ENCODE assay signal across 23 mouse cellular contexts in genomic region chr9:7967980-7968379, GRCm38 (mm10). TPM values are rescaled to one million over a fixed set of nuclear protein-coding genes. Genes with fewer than 3 reads are reported as not detected.
DNase-seq lines count a peak whose midpoint lies in the region; ATAC-seq and TF ChIP-seq lines count a peak whose summit lies in the region.
"Had no signal": no experiment of that assay in that cellular context is flagged by ENCODE, and none has a peak within 500 bp of the region (broad histone marks: within the 10 kb centered on the region; RNA-seq: fewer than 3 reads in every experiment).

No protein-coding gene starts in this region.

- ATAC-seq in intestine, embryonic 14.5 days (replicated peaks; ENCODE audit: low FRiP score, low TSS enrichment, low read depth): peak; percentile 84
- ATAC-seq in intestine, postnatal 0 days: peak; percentile 93
- peak; percentile 70; the same call in 1 of the 2 replicates for ATAC-seq in stomach, embryonic 16.5 days (ENCODE audit: insufficient read depth, low FRiP score)
- ATAC-seq in lung, postnatal 0 days: no peak
- ATAC-seq: liver, postnatal 0 days; midbrain, embryonic 13.5 days; Patski had no signal

- peak overlapping the region; percentile 27; the same call in 1 of the 2 replicates for H3K27ac ChIP-seq in intestine, embryonic 14.5 days (ENCODE audit: low read depth)
- peak overlapping the region; percentile 57 for H3K27ac ChIP-seq in intestine, postnatal 0 days (ENCODE audit: low read depth, low read length)
- H3K27ac ChIP-seq in stomach, embryonic 16.5 days (ENCODE audit: low read length): peak overlapping the region; percentile 48; the same call in 1 of the 2 replicates
- H3K27ac ChIP-seq in lung, postnatal 0 days (ENCODE audit: low read length): no peak overlapping the region
- H3K27ac ChIP-seq: heart, embryonic 13.5 days; hindbrain, embryonic 12.5 days; layer of hippocampus, adult 2 months; limb, embryonic 10.5 days; midbrain, embryonic 13.5 days had no signal

- no peak for TF ChIP-seq CTCF in intestine, postnatal 0 days (IDR thresholded peaks at IDR 0.05; ENCODE audit: low read depth)
- no peak for TF ChIP-seq CTCF in lung, postnatal 0 days (IDR thresholded peaks at IDR 0.05)

- H3K4me2 ChIP-seq in intestine, embryonic 14.5 days (ENCODE audit: low read length): no peak overlapping the region
- H3K4me2 ChIP-seq in intestine, postnatal 0 days (replicated peaks; ENCODE audit: low read depth): peak overlapping the region; percentile 25; the same call in 1 of the 2 replicates
- no peak overlapping the region for H3K4me2 ChIP-seq in stomach, embryonic 16.5 days (ENCODE audit: low read depth, low read length)
- no peak overlapping the region for H3K4me2 ChIP-seq in lung, postnatal 0 days (replicated peaks; ENCODE audit: low read depth, low read length)
- H3K4me2 ChIP-seq: heart, embryonic 13.5 days; hindbrain, embryonic 12.5 days; midbrain, embryonic 13.5 days had no signal

- no peaks in the 10 kb centered on the region for H3K27me3 ChIP-seq in intestine, embryonic 14.5 days (replicated peaks; ENCODE audit: control insufficient read depth, insufficient read depth, low read length)
- no peaks in the 10 kb centered on the region for H3K27me3 ChIP-seq in intestine, postnatal 0 days (replicated peaks; ENCODE audit: control insufficient read depth, insufficient read depth, low read length)
- no peaks in the 10 kb centered on the region for H3K27me3 ChIP-seq in stomach, embryonic 16.5 days (ENCODE audit: control insufficient read depth, insufficient read depth, low read length)
- no peaks in the 10 kb centered on the region for H3K27me3 ChIP-seq in lung, postnatal 0 days (replicated peaks; ENCODE audit: insufficient read depth, low read length)
- H3K27me3 ChIP-seq: CH12.LX; heart, embryonic 13.5 days; hindbrain, embryonic 12.5 days; midbrain, embryonic 13.5 days; Patski had no signal

- no peak overlapping the region for H3K9ac ChIP-seq in intestine, embryonic 14.5 days (ENCODE audit: low read length)
- no peak overlapping the region for H3K9ac ChIP-seq in intestine, postnatal 0 days (ENCODE audit: low read depth, low read length)
- H3K9ac ChIP-seq in stomach, embryonic 16.5 days (ENCODE audit: low read length): no peak overlapping the region
- no peak overlapping the region for H3K9ac ChIP-seq in lung, postnatal 0 days (replicated peaks; ENCODE audit: low read depth)
- H3K9ac ChIP-seq: heart, embryonic 13.5 days; hindbrain, embryonic 12.5 days; liver, postnatal 0 days; midbrain, embryonic 13.5 days had no signal

- no peaks in the 10 kb centered on the region for H3K9me3 ChIP-seq in intestine, embryonic 14.5 days (ENCODE audit: control insufficient read depth, low read length)
- H3K9me3 ChIP-seq in intestine, postnatal 0 days (ENCODE audit: control insufficient read depth): no peaks in the 10 kb centered on the region
- no peaks in the 10 kb centered on the region for H3K9me3 ChIP-seq in stomach, embryonic 16.5 days (replicated peaks; ENCODE audit: control insufficient read depth, low read length)
- H3K9me3 ChIP-seq in lung, postnatal 0 days (ENCODE audit: low read length): no peaks in the 10 kb centered on the region
- H3K9me3 ChIP-seq: G1E; heart, embryonic 13.5 days; hindbrain, embryonic 12.5 days; limb, embryonic 10.5 days; midbrain, embryonic 13.5 days had no signal

- peak; percentile 75 for DNase-seq in kidney, adult 9 months
- DNase-seq in kidney, postnatal 4 days: no peak
- DNase-seq in intestine, embryonic 14.5 days (ENCODE audit: low spot score): no peak
- DNase-seq in lung, postnatal 0 days (ENCODE audit: low spot score): no peak
- DNase-seq in gastrocnemius, postnatal 10 days: no peak
- DNase-seq: adrenal gland, postnatal 36 days; B cell, adult 2 months; cerebellum, adult 9-11 months; heart, adult 18-20 months; liver; liver, postnatal 0 days; lung, postnatal 10 days; thymus, postnatal 25 days had no signal

- H3K4me1 ChIP-seq in intestine, embryonic 14.5 days (replicated peaks; ENCODE audit: control insufficient read depth, insufficient read depth, low read length): peaks cover 11% of the 10 kb centered on the region
- peaks cover 7% of the 10 kb centered on the region; the same call in 1 of the 2 replicates for H3K4me1 ChIP-seq in intestine, postnatal 0 days (replicated peaks; ENCODE audit: control insufficient read depth, insufficient read depth, low read length)
- peaks cover 21% of the 10 kb centered on the region for H3K4me1 ChIP-seq in stomach, embryonic 16.5 days (ENCODE audit: control insufficient read depth, insufficient read depth, low read length)
- no peaks in the 10 kb centered on the region for H3K4me1 ChIP-seq in lung, postnatal 0 days (ENCODE audit: insufficient read depth, low read depth, low read length)
- H3K4me1 ChIP-seq: hindbrain, embryonic 12.5 days had no signal

- H3K36me3 ChIP-seq in intestine, embryonic 14.5 days (ENCODE audit: control insufficient read depth, insufficient read depth, low read length): peaks cover 39% of the 10 kb centered on the region
- 0 out of 2 replicates have a peak, but pooled peaks cover under 1% of the 10 kb centered on the region for H3K36me3 ChIP-seq in intestine, postnatal 0 days (ENCODE audit: control insufficient read depth, insufficient read depth)
- no peaks in the 10 kb centered on the region for H3K36me3 ChIP-seq in stomach, embryonic 16.5 days (ENCODE audit: control insufficient read depth, insufficient read depth, low read length)
- H3K36me3 ChIP-seq in lung, postnatal 0 days (ENCODE audit: insufficient read depth, low read length): 0 out of 2 replicates have a peak, but pooled peaks cover 3% of the 10 kb centered on the region
- H3K36me3 ChIP-seq: G1E; midbrain, embryonic 13.5 days had no signal

- 79% methylated on average over 1 of the region's 1 CpGs for whole genome bisulfite sequencing in intestine, embryonic 14.5 days
- 39% methylated on average over 1 of the region's 1 CpGs for WGBS in intestine, postnatal 0 days
- WGBS in stomach, embryonic 16.5 days: 71% methylated on average over 1 of the region's 1 CpGs
- 94% methylated on average over 1 of the region's 1 CpGs for WGBS in lung, postnatal 0 days

- no peak for TF ChIP-seq EP300 in lung, postnatal 0 days (IDR thresholded peaks at IDR 0.05)

- H3K4me3 ChIP-seq in intestine, embryonic 14.5 days (ENCODE audit: low read depth, low read length): no peak overlapping the region
- no peak overlapping the region for H3K4me3 ChIP-seq in intestine, postnatal 0 days (ENCODE audit: low read depth, low read length)
- no peak overlapping the region for H3K4me3 ChIP-seq in stomach, embryonic 16.5 days (replicated peaks; ENCODE audit: low read length)
- no peak overlapping the region for H3K4me3 ChIP-seq in lung, postnatal 0 days (ENCODE audit: low read depth, low read length)
- H3K4me3 ChIP-seq: heart, embryonic 13.5 days; hindbrain, embryonic 12.5 days; layer of hippocampus, adult 2 months; limb, embryonic 10.5 days; midbrain, embryonic 13.5 days had no signal

RNA-seq across cellular contexts. Expression of gene Yap1, which starts 36.4 kb away (rescaled TPM):
- 29.3 and 30.9 TPM in 2 replicates for polyA plus RNA-seq in intestine, embryonic 14.5 days (2014; fragmentation: Nextera tagmentation; extraction: Ambion mirVana)
- 11.4 TPM in 2 replicates for polyA plus RNA-seq in intestine, postnatal 0 days (2015; fragmentation: Nextera tagmentation; extraction: Ambion mirVana)
- polyA plus RNA-seq in stomach, embryonic 16.5 days (2015; fragmentation: Nextera tagmentation; extraction: Ambion mirVana): 21.3 and 23.8 TPM in 2 replicates
- polyA plus RNA-seq in lung, postnatal 0 days (2015; fragmentation: Nextera tagmentation; extraction: Ambion mirVana): 17.0 and 19.0 TPM in 2 replicates
- 10 to 100 TPM; 64.7 to 73.7 TPM for total RNA-seq in gastrocnemius, postnatal 10 days (2021)
- total RNA-seq: CH12.LX had no signal
